Mouse (Mus musculus) lung, adult 2 months (tissue): ENCODE data around the gene Stat5a.

Experiments
- CTCF ChIP-seq: fragments of 200-500 bp; IDR thresholded peaks from 2 replicates; pipeline ENCODE4 v1.5.1; 2011; ENCODE audit warnings: mild to moderate bottlenecking, low read length, control low read depth; ENCODE audit not compliant: insufficient read depth
- POLR2A ChIP-seq: fragments of 200-500 bp; IDR thresholded peaks from 2 replicates; pipeline ENCODE4 v1.6.1; 2011; ENCODE audit warnings: low read depth, mild to moderate bottlenecking, control low read depth, low read length, borderline replicate concordance; ENCODE audit errors: extremely low read depth

DNA sequence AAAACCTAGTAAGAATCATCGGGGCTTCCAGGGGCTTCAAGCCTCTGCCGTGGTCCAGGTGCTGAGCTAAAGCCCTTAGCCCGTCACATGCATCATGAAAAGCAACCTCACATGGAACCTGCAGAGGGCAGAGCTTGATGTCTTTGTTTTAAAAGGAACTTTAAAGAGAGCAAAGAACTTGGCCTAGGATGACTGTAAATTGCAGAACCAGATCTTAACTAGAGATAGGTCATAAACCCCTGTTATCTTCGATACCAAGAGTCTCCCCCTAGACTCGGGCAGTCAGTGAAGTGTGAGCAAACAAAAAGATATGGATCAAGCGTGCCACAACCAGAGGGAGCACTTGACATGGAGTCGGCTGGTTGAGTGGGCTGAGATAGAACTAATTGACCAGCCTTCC is 6.5 kb downstream of the Stat5a start:
- TF ChIP-seq POLR2A = no peak
- TF ChIP-seq CTCF = no peak
